Comparison of ENCODE assay signal across 29 mouse cellular contexts in the genomic region with DNA sequence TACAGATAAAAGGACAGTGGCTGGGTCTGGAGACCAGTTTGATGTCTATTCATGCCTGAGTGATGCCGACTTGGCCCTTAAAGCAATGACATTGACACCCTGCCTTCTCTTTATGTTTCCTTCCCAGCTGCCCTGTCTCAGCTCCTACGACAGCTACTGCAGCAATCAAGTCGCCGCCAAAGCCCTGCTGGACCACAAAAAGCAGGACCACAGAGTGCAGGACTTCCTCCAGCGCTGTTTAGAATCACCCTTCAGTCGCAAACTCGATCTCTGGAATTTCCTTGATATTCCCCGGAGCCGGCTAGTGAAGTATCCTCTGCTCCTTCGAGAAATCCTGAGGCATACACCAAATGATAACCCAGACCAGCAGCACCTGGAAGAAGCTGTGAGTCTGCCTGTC. TPM values are rescaled to one million over a fixed set of nuclear protein-coding genes. Genes with fewer than 3 reads are reported as not detected.
DNase-seq lines count a peak whose midpoint lies in the region; ATAC-seq and TF ChIP-seq lines count a peak whose summit lies in the region.
"Had no signal": no experiment of that assay in that cellular context is flagged by ENCODE, and none has a peak within 500 bp of the region (broad histone marks: within the 10 kb centered on the region; RNA-seq: fewer than 3 reads in every experiment).

No protein-coding gene starts in this region.

- ATAC-seq in kidney, postnatal 0 days (replicated peaks; ENCODE audit: low FRiP score, low read depth), result no peak
- no peak for ATAC-seq in kidney, embryonic 15.5 days (replicated peaks; ENCODE audit: low FRiP score)
- ATAC-seq: forebrain, embryonic 15.5 days; hindbrain, postnatal 0 days; inflammation-experienced regulatory T-cells, adult 6 months; Patski had no signal

- TF ChIP-seq CTCF in kidney, postnatal 0 days (IDR thresholded peaks at IDR 0.05; ENCODE audit: low read depth), result no peak

- peaks cover 6% of the 10 kb centered on the region; the same call in 1 of the 2 replicates for H3K4me1 ChIP-seq in heart, embryonic 10.5 days
- peaks cover 6% of the 10 kb centered on the region for H3K4me1 ChIP-seq in kidney, postnatal 0 days (replicated peaks; ENCODE audit: insufficient read depth, low read length)
- H3K4me1 ChIP-seq in kidney, embryonic 15.5 days, result peaks cover 23% of the 10 kb centered on the region
- H3K4me1 ChIP-seq in limb, embryonic 10.5 days, result no peaks in the 10 kb centered on the region; the same call in 1 of the 2 replicates
- H3K4me1 ChIP-seq: forebrain, embryonic 12.5 days; forebrain, embryonic 15.5 days; heart, embryonic 15.5 days had no signal

- peak; percentile 23 for DNase-seq in heart, postnatal 4 days
- DNase-seq in heart, embryonic 10.5 days (ENCODE audit: low spot score), result no peak
- peak; percentile 68 for DNase-seq in kidney, postnatal 0 days (ENCODE audit: low spot score)
- DNase-seq in limb, embryonic 10.5 days (ENCODE audit: low spot score), result no peak
- no peak for DNase-seq in adrenal gland, postnatal 4 days (ENCODE audit: low spot score in 2 of 2)
- DNase-seq: adrenal gland, postnatal 10 days; adrenal gland, postnatal 36 days; B cell, adult 2 months; cerebellum, adult 11 months; cerebellum, adult 2 months; cerebellum, adult 9-11 months; cerebellum, postnatal 25 days; gastrocnemius, postnatal 25 days; heart, postnatal 10 days; heart, postnatal 36 days had no signal

- peaks cover 2% of the 10 kb centered on the region; the same call in 1 of the 2 replicates for H3K36me3 ChIP-seq in heart, embryonic 10.5 days
- H3K36me3 ChIP-seq in kidney, postnatal 0 days (ENCODE audit: insufficient read depth, low read length), result peaks cover 5% of the 10 kb centered on the region; the same call in 1 of the 2 replicates
- H3K36me3 ChIP-seq in kidney, embryonic 15.5 days, result 0 out of 2 replicates have a peak, but pooled peaks cover 6% of the 10 kb centered on the region
- no peaks in the 10 kb centered on the region for H3K36me3 ChIP-seq in limb, embryonic 10.5 days
- H3K36me3 ChIP-seq: embryonic facial prominence, embryonic 10.5 days; forebrain, embryonic 12.5 days; forebrain, embryonic 15.5 days; heart, embryonic 15.5 days had no signal

- no peak overlapping the region for H3K4me2 ChIP-seq in kidney, postnatal 0 days (ENCODE audit: low read length)
- no peak overlapping the region for H3K4me2 ChIP-seq in kidney, embryonic 15.5 days
- H3K4me2 ChIP-seq: embryonic facial prominence, embryonic 13.5 days; forebrain, embryonic 12.5 days; forebrain, embryonic 15.5 days; heart, embryonic 12.5 days; heart, embryonic 15.5 days; hindbrain, embryonic 14.5 days had no signal

- H3K27ac ChIP-seq in heart, embryonic 10.5 days, result no peak overlapping the region
- no peak overlapping the region; the same call in 1 of the 2 replicates for H3K27ac ChIP-seq in kidney, postnatal 0 days
- H3K27ac ChIP-seq in kidney, embryonic 15.5 days, result no peak overlapping the region; the same call in 1 of the 2 replicates
- 0 out of 2 replicates have a peak overlapping the region, but pooled peaks have one; percentile 1 for H3K27ac ChIP-seq in limb, embryonic 10.5 days
- H3K27ac ChIP-seq: embryonic facial prominence, embryonic 10.5 days; embryonic facial prominence, embryonic 13.5 days; forebrain, embryonic 12.5 days; forebrain, embryonic 15.5 days; heart, embryonic 15.5 days; hindbrain, embryonic 14.5 days; hindbrain, postnatal 0 days had no signal

- H3K4me3 ChIP-seq in heart, embryonic 10.5 days, result no peak overlapping the region
- no peak overlapping the region for H3K4me3 ChIP-seq in kidney, postnatal 0 days (replicated peaks; ENCODE audit: low read depth, low read length)
- no peak overlapping the region for H3K4me3 ChIP-seq in kidney, embryonic 15.5 days (replicated peaks)
- H3K4me3 ChIP-seq in limb, embryonic 10.5 days, result no peak overlapping the region
- H3K4me3 ChIP-seq: embryonic facial prominence, embryonic 10.5 days; embryonic facial prominence, embryonic 13.5 days; erythroblast, embryonic 14.5 days; forebrain, embryonic 12.5 days; forebrain, embryonic 15.5 days; heart, embryonic 12.5 days; heart, embryonic 15.5 days had no signal

- H3K27me3 ChIP-seq in heart, embryonic 10.5 days (ENCODE audit: insufficient read depth, poor library complexity, severe bottlenecking), result no peaks in the 10 kb centered on the region
- H3K27me3 ChIP-seq in kidney, postnatal 0 days (ENCODE audit: insufficient read depth, low read length), result no peaks in the 10 kb centered on the region
- no peaks in the 10 kb centered on the region for H3K27me3 ChIP-seq in kidney, embryonic 15.5 days
- H3K27me3 ChIP-seq in limb, embryonic 10.5 days (ENCODE audit: low read depth, poor library complexity, severe bottlenecking), result no peaks in the 10 kb centered on the region
- H3K27me3 ChIP-seq: CH12.LX; embryonic facial prominence, embryonic 13.5 days; forebrain, embryonic 12.5 days; forebrain, embryonic 15.5 days; heart, embryonic 12.5 days; heart, embryonic 15.5 days; Patski had no signal

- 47% methylated on average over 10 of the region's 10 CpGs for WGBS in heart, embryonic 10.5 days
- WGBS in kidney, postnatal 0 days, result 15% methylated on average over 10 of the region's 10 CpGs
- WGBS in kidney, embryonic 15.5 days, result 15% methylated on average over 10 of the region's 10 CpGs
- 61% methylated on average over 10 of the region's 10 CpGs for WGBS in limb, embryonic 10.5 days

- no peaks in the 10 kb centered on the region for H3K9me3 ChIP-seq in heart, embryonic 10.5 days
- H3K9me3 ChIP-seq in kidney, postnatal 0 days (replicated peaks; ENCODE audit: low read length), result no peaks in the 10 kb centered on the region
- no peaks in the 10 kb centered on the region for H3K9me3 ChIP-seq in kidney, embryonic 15.5 days (replicated peaks)
- H3K9me3 ChIP-seq in limb, embryonic 10.5 days (replicated peaks), result no peaks in the 10 kb centered on the region
- H3K9me3 ChIP-seq: embryonic facial prominence, embryonic 10.5 days; embryonic facial prominence, embryonic 13.5 days; forebrain, embryonic 12.5 days; forebrain, embryonic 15.5 days; G1E; heart, embryonic 12.5 days; heart, embryonic 15.5 days had no signal

- H3K9ac ChIP-seq in kidney, postnatal 0 days (ENCODE audit: low read depth, low read length), result no peak overlapping the region
- H3K9ac ChIP-seq in kidney, embryonic 15.5 days, result no peak overlapping the region; the same call in 1 of the 2 replicates
- H3K9ac ChIP-seq: embryonic facial prominence, embryonic 13.5 days; forebrain, embryonic 12.5 days; forebrain, embryonic 15.5 days; heart, embryonic 12.5 days; heart, embryonic 15.5 days; hindbrain, embryonic 14.5 days had no signal

RNA-seq across cellular contexts. Expression of gene Fam208a, which starts 34.8 kb away (rescaled TPM):
- 10 to 100 TPM; 12.0 to 12.8 TPM for total RNA-seq in heart, postnatal 4 days (2021)
- 11.0 and 11.8 TPM in 2 replicates for polyA plus RNA-seq in heart, embryonic 10.5 days (2016; fragmentation: Nextera tagmentation; extraction: Ambion mirVana)
- 9.5 and 9.7 TPM in 2 replicates for polyA plus RNA-seq in kidney, postnatal 0 days (2015; fragmentation: Nextera tagmentation; extraction: Ambion mirVana)
- 12.4 and 15.4 TPM in 2 replicates for polyA plus RNA-seq in kidney, embryonic 15.5 days (2015; fragmentation: Nextera tagmentation; extraction: Ambion mirVana)
- 11.9 and 15.3 TPM in 2 replicates for polyA plus RNA-seq in limb, embryonic 10.5 days (2016; fragmentation: Nextera tagmentation; extraction: Ambion mirVana)
- total RNA-seq in adrenal gland, postnatal 4 days (2021), result 10 to 100 TPM; 22.3 to 24.6 TPM

Comparison
In these comparisons a context has a peak if more than half of its experiments do, and no peak if none do; other contexts are left out.
1. DNase-seq: peak in heart, postnatal 4 days (single experiment) and kidney, postnatal 0 days (single experiment); none in heart, embryonic 10.5 days (single experiment), limb, embryonic 10.5 days (single experiment) and adrenal gland, postnatal 4 days (0 of 2).